Mouse (Mus musculus): ENCODE data around the gene Gpr63. TPM values are rescaled to one million over a fixed set of nuclear protein-coding genes. Genes with fewer than 3 reads are reported as not detected.

The Gpr63 gene
- polyA plus RNA-seq, 1 experiment from 2014 or later: 2.4 TPM

Other genes starting within 250 kb of the Gpr63 start
- 4.2 and 5.6 TPM in 2 replicates for gene Klhl32, start 115.3 kb upstream of the Gpr63 start, polyA plus RNA-seq (2015; fragmentation: Nextera tagmentation; extraction: Ambion mirVana)
- gene Ndufaf4, start 68.3 kb upstream of the Gpr63 start, polyA plus RNA-seq (2015; fragmentation: Nextera tagmentation; extraction: Ambion mirVana): 53.3 and 56.4 TPM in 2 replicates